Mouse (Mus musculus): Measurements from ENCODE around the gene Myl12a. TPM values are rescaled to one million over a fixed set of nuclear protein-coding genes. Genes with fewer than 3 reads are reported as not detected.

The Myl12a gene
- polyA plus RNA-seq, 1 experiment from 2014 or later, result 417 TPM

DNA sequence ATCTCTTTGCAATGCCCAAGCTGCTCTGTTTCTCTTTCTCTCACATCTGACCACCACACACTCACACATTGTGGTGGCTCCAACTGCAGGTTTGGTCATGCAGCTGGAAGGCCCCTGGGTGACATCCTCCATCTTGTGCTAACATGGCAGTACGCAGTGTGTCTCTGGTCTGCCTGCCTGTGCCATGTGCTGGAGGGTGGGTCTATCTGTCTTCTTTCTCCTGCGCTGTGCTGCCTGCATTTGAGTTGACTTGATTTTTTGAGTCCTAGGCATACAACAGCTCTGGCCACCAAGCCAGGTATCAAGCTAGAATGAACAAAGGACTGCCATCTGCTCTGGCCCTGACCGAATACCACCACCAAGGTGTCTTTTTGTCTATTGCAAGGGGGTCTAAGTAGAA, 15.5 kb upstream of the Myl12a start:
- TF ChIP-seq CTCF (IDR thresholded peaks at IDR 0.05; ENCODE audit: low read depth), result no peak
- no peak overlapping the region for H3K4me3 ChIP-seq (ENCODE audit: low read depth, low read length)
- H3K4me2 ChIP-seq (replicated peaks; ENCODE audit: low read depth), result no peak overlapping the region
- H3K27ac ChIP-seq (ENCODE audit: low read depth, low read length), result no peak overlapping the region
- no peaks in the 10 kb centered on the region for H3K4me1 ChIP-seq (replicated peaks; ENCODE audit: control insufficient read depth, insufficient read depth, low read length)
- H3K27me3 ChIP-seq (replicated peaks; ENCODE audit: control insufficient read depth, insufficient read depth, low read length), result no peaks in the 10 kb centered on the region
- H3K9me3 ChIP-seq (ENCODE audit: control insufficient read depth), result no peaks in the 10 kb centered on the region
- no peaks in the 10 kb centered on the region for H3K36me3 ChIP-seq (ENCODE audit: control insufficient read depth, insufficient read depth)
- no peak overlapping the region for H3K9ac ChIP-seq (ENCODE audit: low read depth, low read length)
- WGBS, result 98% methylated on average over 3 of the region's 3 CpGs
- no peak for ATAC-seq

DNA sequence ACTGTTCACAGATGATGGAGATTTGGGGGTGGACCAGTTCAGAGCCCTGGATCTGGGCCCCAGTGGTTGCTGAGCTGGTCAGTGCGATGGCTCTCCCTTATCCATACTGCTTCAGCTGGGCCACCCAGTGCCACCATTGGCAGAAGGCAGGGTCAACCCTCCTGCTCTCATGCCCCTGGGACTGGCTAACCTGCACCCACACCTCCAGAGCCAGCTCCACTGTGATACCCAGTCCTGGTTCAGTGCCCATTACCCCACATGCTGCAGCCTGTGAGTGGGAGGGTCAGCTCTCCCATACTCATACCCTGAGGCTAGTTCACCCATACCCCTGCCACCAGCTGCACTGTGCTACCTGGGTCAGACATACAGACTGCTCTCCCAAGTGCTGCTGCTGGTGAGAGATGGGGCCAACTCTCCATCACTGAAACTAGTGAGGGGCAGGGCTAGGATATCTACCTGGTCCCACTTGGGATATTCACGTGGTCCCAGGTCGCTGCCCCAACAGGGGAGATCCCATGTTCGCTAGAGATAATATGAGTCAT, 14.8 kb upstream of the Myl12a start:
- TF ChIP-seq CTCF (IDR thresholded peaks at IDR 0.05; ENCODE audit: low read depth), result no peak

DNA sequence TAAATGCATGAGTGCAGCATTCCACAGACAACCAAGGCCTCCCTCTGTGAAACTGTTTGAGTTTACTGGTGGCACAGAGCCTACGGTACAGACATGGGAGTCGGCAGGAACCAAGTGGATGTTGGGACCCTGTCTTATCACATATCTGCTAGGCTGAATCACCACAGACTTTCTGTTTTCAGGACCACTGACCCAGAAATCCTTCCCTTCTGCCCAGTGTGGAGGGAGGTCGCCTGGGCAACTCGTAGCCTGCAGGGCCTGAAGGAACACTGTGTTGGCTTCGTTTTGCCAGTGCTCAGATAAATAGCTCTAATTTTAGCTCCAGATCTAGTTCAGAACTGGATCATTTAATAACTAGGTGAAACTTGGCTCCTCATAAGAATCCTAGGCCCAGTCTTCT, 12.2 kb upstream of the Myl12a start:
- WGBS, result 75% methylated on average over 5 of the region's 5 CpGs
- Histone ChIP-seq H3K9ac (ENCODE audit: low read depth, low read length) (no peak overlapping the region), H3K27me3 (replicated peaks; ENCODE audit: control insufficient read depth, insufficient read depth, low read length) (no peaks in the 10 kb centered on the region), H3K27ac (ENCODE audit: low read depth, low read length) (no peak overlapping the region), H3K4me3 (ENCODE audit: low read depth, low read length) (no peak overlapping the region), H3K9me3 (ENCODE audit: control insufficient read depth) (no peaks in the 10 kb centered on the region), H3K4me1 (replicated peaks; ENCODE audit: control insufficient read depth, insufficient read depth, low read length) (no peaks in the 10 kb centered on the region), H3K4me2 (replicated peaks; ENCODE audit: low read depth) (no peak overlapping the region), H3K36me3 (ENCODE audit: control insufficient read depth, insufficient read depth) (no peaks in the 10 kb centered on the region)
- TF ChIP-seq CTCF (IDR thresholded peaks at IDR 0.05; ENCODE audit: low read depth), result no peak
- ATAC-seq, result no peak

More for the DNA sequence above, 14.8 kb upstream of the Myl12a start:
- Histone ChIP-seq H3K27ac (ENCODE audit: low read depth, low read length) (no peak overlapping the region), H3K4me2 (replicated peaks; ENCODE audit: low read depth) (no peak overlapping the region), H3K9ac (ENCODE audit: low read depth, low read length) (no peak overlapping the region), H3K36me3 (ENCODE audit: control insufficient read depth, insufficient read depth) (no peaks in the 10 kb centered on the region), H3K4me3 (ENCODE audit: low read depth, low read length) (no peak overlapping the region), H3K27me3 (replicated peaks; ENCODE audit: control insufficient read depth, insufficient read depth, low read length) (no peaks in the 10 kb centered on the region), H3K9me3 (ENCODE audit: control insufficient read depth) (no peaks in the 10 kb centered on the region), H3K4me1 (replicated peaks; ENCODE audit: control insufficient read depth, insufficient read depth, low read length) (no peaks in the 10 kb centered on the region)
- ATAC-seq, result no peak
- 82% methylated on average over 4 of the region's 4 CpGs for WGBS

DNA sequence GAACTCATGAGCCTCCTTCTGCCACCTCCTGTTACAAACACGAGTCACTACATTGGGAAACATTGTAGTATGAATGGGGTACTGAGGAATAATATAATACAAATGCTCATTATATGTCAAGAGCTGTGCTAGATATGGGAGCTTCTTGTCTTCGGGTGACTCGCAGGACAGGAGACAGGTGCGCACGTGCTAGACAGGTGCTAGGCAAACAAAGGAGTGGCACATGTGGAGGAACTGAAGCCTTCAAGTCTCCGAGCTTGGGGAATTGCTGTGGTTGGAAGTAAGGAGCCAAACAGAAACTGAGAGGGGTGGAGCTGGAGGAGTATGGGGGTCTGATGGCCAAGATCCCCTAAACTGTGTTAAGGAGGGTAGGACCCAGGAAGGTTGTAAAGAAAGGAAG, 10.4 kb upstream of the Myl12a start:
- H3K4me3 ChIP-seq (ENCODE audit: low read depth, low read length), result no peak overlapping the region
- H3K9me3 ChIP-seq (ENCODE audit: control insufficient read depth), result no peaks in the 10 kb centered on the region
- ATAC-seq, result peak; percentile 41; the same call in 1 of the 2 replicates
- WGBS, result 57% methylated on average over 6 of the region's 6 CpGs
- H3K9ac ChIP-seq (ENCODE audit: low read depth, low read length), result no peak overlapping the region
- TF ChIP-seq CTCF (IDR thresholded peaks at IDR 0.05; ENCODE audit: low read depth), result no peak
- H3K27me3 ChIP-seq (replicated peaks; ENCODE audit: control insufficient read depth, insufficient read depth, low read length), result no peaks in the 10 kb centered on the region
- no peak overlapping the region for H3K4me2 ChIP-seq (replicated peaks; ENCODE audit: low read depth)
- H3K4me1 ChIP-seq (replicated peaks; ENCODE audit: control insufficient read depth, insufficient read depth, low read length), result no peaks in the 10 kb centered on the region
- H3K36me3 ChIP-seq (ENCODE audit: control insufficient read depth, insufficient read depth), result no peaks in the 10 kb centered on the region
- H3K27ac ChIP-seq (ENCODE audit: low read depth, low read length), result no peak overlapping the region

DNA sequence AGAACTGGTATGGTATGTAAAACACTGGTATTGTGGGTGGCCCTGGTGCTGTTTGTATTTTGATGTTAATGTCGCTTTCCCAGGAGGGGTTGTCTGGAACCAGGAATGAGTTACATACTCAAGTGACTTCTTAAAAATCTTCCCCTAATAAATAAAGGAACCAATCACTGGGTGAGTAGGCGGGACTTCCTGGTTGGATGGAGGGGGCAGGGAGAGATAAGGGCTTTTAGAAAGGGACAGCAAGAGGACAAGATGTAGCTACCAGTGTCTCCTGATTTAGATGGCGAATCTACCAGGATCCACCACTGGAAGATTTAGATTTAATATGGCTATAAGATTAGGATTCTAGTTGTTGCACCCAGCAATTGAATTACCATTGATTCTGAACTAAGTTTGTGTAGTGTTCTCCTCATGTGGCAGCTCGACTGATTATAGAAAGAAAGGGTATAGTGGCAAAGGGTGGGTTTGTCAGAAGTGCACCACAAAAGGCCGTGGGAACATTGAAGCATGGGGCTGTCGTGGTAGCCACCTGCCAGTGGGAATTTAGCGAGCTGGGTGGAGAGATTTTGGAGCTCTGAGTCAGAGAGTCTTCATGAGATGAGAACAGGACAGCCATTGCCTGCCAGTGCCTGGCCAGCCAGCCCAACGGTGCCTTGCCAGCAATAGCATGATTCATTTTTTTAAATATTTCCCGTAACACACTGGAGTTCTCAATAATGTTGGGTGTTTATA, 9.4 kb upstream of the Myl12a start:
- Histone ChIP-seq H3K9me3 (ENCODE audit: control insufficient read depth) (no peaks in the 10 kb centered on the region), H3K4me3 (ENCODE audit: low read depth, low read length) (no peak overlapping the region), H3K4me1 (replicated peaks; ENCODE audit: control insufficient read depth, insufficient read depth, low read length) (no peaks in the 10 kb centered on the region), H3K4me2 (replicated peaks; ENCODE audit: low read depth) (no peak overlapping the region), H3K9ac (ENCODE audit: low read depth, low read length) (no peak overlapping the region), H3K36me3 (ENCODE audit: control insufficient read depth, insufficient read depth) (no peaks in the 10 kb centered on the region), H3K27ac (ENCODE audit: low read depth, low read length) (no peak overlapping the region), H3K27me3 (replicated peaks; ENCODE audit: control insufficient read depth, insufficient read depth, low read length) (no peaks in the 10 kb centered on the region)
- ATAC-seq, result no peak
- 89% methylated on average over 9 of the region's 9 CpGs for WGBS
- TF ChIP-seq CTCF (IDR thresholded peaks at IDR 0.05; ENCODE audit: low read depth), result no peak

DNA sequence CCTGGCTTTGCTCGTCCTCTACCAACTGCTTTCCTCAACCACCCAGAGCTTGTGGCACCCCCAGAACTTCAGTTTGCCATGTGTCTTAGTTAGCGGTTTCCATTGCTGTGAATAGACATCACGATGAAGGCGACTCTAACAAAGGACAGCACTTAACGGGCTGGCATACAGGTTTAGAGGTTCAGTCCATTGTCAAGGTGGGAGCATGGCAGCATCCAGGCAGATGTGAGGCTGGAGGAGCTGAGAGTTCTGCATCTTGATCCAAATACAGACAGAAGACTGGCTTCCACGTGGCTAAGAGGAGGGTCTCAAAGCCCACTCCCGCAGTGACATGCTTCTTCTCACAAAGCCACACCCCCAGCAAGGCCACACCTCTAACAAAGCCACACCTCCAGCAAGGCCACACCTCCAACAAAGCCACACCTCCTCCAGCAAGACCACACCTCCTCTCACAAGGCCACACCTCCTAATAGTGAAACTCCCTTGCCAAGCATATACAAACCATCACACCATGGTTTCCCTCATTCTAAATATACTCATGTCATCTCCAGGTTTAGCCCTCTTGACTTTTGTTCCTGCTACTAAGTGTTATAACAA, 8.1 kb upstream of the Myl12a start:
- no peak overlapping the region for H3K4me3 ChIP-seq (ENCODE audit: low read depth, low read length)
- H3K4me1 ChIP-seq (replicated peaks; ENCODE audit: control insufficient read depth, insufficient read depth, low read length), result no peaks in the 10 kb centered on the region
- H3K27ac ChIP-seq (ENCODE audit: low read depth, low read length), result no peak overlapping the region
- 66% methylated on average over 7 of the region's 7 CpGs for WGBS
- no peaks in the 10 kb centered on the region for H3K9me3 ChIP-seq (ENCODE audit: control insufficient read depth)
- peak; percentile 45; the same call in 1 of the 2 replicates for ATAC-seq
- no peaks in the 10 kb centered on the region for H3K36me3 ChIP-seq (ENCODE audit: control insufficient read depth, insufficient read depth)
- H3K27me3 ChIP-seq (replicated peaks; ENCODE audit: control insufficient read depth, insufficient read depth, low read length), result no peaks in the 10 kb centered on the region
- no peak overlapping the region for H3K9ac ChIP-seq (ENCODE audit: low read depth, low read length)
- TF ChIP-seq CTCF (IDR thresholded peaks at IDR 0.05; ENCODE audit: low read depth), result no peak
- H3K4me2 ChIP-seq (replicated peaks; ENCODE audit: low read depth), result no peak overlapping the region

Measured in intestine, postnatal 0 days (tissue).